Mouse (Mus musculus): ENCODE data around the gene Ly6g5c. TPM values are rescaled to one million over a fixed set of nuclear protein-coding genes. Genes with fewer than 3 reads are reported as not detected.
A peak's percentile ranks its signal among the peaks of the same experiment; 100 is the strongest.

The Ly6g5c gene
- polyA plus RNA-seq, 1 experiment from 2014 or later = not detected

DNA sequence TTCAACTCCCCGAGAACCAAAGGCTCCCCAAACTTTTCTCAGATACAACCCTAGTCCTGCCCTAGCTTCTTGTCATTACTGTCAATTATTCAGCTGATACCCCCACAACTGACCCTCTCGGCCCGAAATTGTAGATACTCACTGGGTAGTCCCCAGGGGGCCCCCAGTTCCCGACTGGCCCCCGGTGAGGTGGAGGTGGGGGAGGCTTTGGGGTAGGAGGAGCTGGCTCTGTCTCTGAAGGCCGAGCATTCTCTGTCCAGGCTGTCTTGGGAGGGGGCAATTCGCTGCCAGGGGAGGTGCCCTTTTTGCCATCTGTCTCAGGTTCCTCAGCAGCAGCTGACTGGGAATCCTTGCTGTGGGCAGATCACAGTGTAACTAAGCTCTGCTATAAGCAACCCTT lies 51.6 kb downstream of the Ly6g5c start:
- 84% methylated on average over 7 of the region's 7 CpGs for WGBS
- Histone ChIP-seq H3K4me3 (replicated peaks; ENCODE audit: low read depth, low read length) (no peak overlapping the region), H3K4me2 (ENCODE audit: low read length) (no peak overlapping the region), H3K4me1 (ENCODE audit: control insufficient read depth, insufficient read depth, low read length) (peaks cover 21% of the 10 kb centered on the region), H3K9me3 (ENCODE audit: control insufficient read depth, low read length) (no peaks in the 10 kb centered on the region), H3K27ac (replicated peaks; ENCODE audit: low read depth, low read length) (no peak overlapping the region), H3K36me3 (ENCODE audit: control insufficient read depth, insufficient read depth, low read length) (peaks cover 77% of the 10 kb centered on the region), H3K9ac (replicated peaks; ENCODE audit: low read length) (no peak overlapping the region), H3K27me3 (ENCODE audit: control insufficient read depth, insufficient read depth, low read length) (no peaks in the 10 kb centered on the region)
- no peak for DNase-seq
- no peak for ATAC-seq (ENCODE audit: low FRiP score, low TSS enrichment)

- WGBS = 89% methylated on average over 11 of the region's 11 CpGs
- no peak for ATAC-seq (ENCODE audit: low FRiP score, low TSS enrichment)
- no peak overlapping the region for H3K27ac ChIP-seq (replicated peaks; ENCODE audit: low read depth, low read length)
- no peaks in the 10 kb centered on the region for H3K27me3 ChIP-seq (ENCODE audit: control insufficient read depth, insufficient read depth, low read length)
- no peak overlapping the region for H3K4me3 ChIP-seq (replicated peaks; ENCODE audit: low read depth, low read length)
- H3K4me2 ChIP-seq (ENCODE audit: low read length) = peak overlapping the region; percentile 98; the same call in 1 of the 2 replicates
- H3K9ac ChIP-seq (replicated peaks; ENCODE audit: low read length) = no peak overlapping the region
- H3K36me3 ChIP-seq (ENCODE audit: control insufficient read depth, insufficient read depth, low read length) = peaks cover 59% of the 10 kb centered on the region
- peaks cover 29% of the 10 kb centered on the region for H3K4me1 ChIP-seq (ENCODE audit: control insufficient read depth, insufficient read depth, low read length)
- DNase-seq = no peak
- no peaks in the 10 kb centered on the region for H3K9me3 ChIP-seq (ENCODE audit: control insufficient read depth, low read length)
Measured at GRCm38 (mm10) chr17:35161421-35161820, 53.3 kb downstream of the Ly6g5c start.

Other genes with a start within 250 kb of the Ly6g5c start
- gene Cfb, start 245.8 kb upstream of the Ly6g5c start, polyA plus RNA-seq (2014; fragmentation: Nextera tagmentation; extraction: Ambion mirVana) = 1.8 and 3.0 TPM in 2 replicates
- 3.0 and 6.8 TPM in 2 replicates for gene Zbtb12, start 228.8 kb upstream of the Ly6g5c start, polyA plus RNA-seq (2014; fragmentation: Nextera tagmentation; extraction: Ambion mirVana)
- not detected in 2 replicates for gene Gm20547, start 226.2 kb upstream of the Ly6g5c start, polyA plus RNA-seq (2014; fragmentation: Nextera tagmentation; extraction: Ambion mirVana)
- gene C2, start 210.0 kb upstream of the Ly6g5c start, polyA plus RNA-seq (2014; fragmentation: Nextera tagmentation; extraction: Ambion mirVana) = 2.1 and 3.6 TPM in 2 replicates
- gene Ehmt2, start 209.8 kb upstream of the Ly6g5c start, polyA plus RNA-seq (2014; fragmentation: Nextera tagmentation; extraction: Ambion mirVana) = 91.6 and 97.0 TPM in 2 replicates
- gene Slc44a4, start 193.8 kb upstream of the Ly6g5c start, polyA plus RNA-seq (2014; fragmentation: Nextera tagmentation; extraction: Ambion mirVana) = not detected in 2 replicates
- 25.1 and 28.2 TPM in 2 replicates for gene Neu1, start 177.0 kb upstream of the Ly6g5c start, polyA plus RNA-seq (2014; fragmentation: Nextera tagmentation; extraction: Ambion mirVana)
- 0.17 and 0.53 TPM in 2 replicates for gene Hspa1b, start 149.0 kb upstream of the Ly6g5c start, polyA plus RNA-seq (2014; fragmentation: Nextera tagmentation; extraction: Ambion mirVana)
- gene Gm20481, start 138.4 kb upstream of the Ly6g5c start, polyA plus RNA-seq (2014; fragmentation: Nextera tagmentation; extraction: Ambion mirVana) = 1.1 and 2.3 TPM in 2 replicates
- gene Hspa1a, start 136.1 kb upstream of the Ly6g5c start, polyA plus RNA-seq (2014; fragmentation: Nextera tagmentation; extraction: Ambion mirVana) = 5.6 and 8.1 TPM in 2 replicates
- 1.6 and 2.3 TPM in 2 replicates for gene Hspa1l, start 135.6 kb upstream of the Ly6g5c start, polyA plus RNA-seq (2014; fragmentation: Nextera tagmentation; extraction: Ambion mirVana)
- gene Lsm2, start 126.4 kb upstream of the Ly6g5c start, polyA plus RNA-seq (2014; fragmentation: Nextera tagmentation; extraction: Ambion mirVana) = 103 and 110 TPM in 2 replicates
- gene Vars, start 107.3 kb upstream of the Ly6g5c start, polyA plus RNA-seq (2014; fragmentation: Nextera tagmentation; extraction: Ambion mirVana) = 43.4 and 51.1 TPM in 2 replicates
- 0.12 and 0.16 TPM in 2 replicates for gene Vwa7, start 91.7 kb upstream of the Ly6g5c start, polyA plus RNA-seq (2014; fragmentation: Nextera tagmentation; extraction: Ambion mirVana)
- 2.0 and 2.2 TPM in 2 replicates for gene Sapcd1, start 80.3 kb upstream of the Ly6g5c start, polyA plus RNA-seq (2014; fragmentation: Nextera tagmentation; extraction: Ambion mirVana)
- 2.1 and 2.8 TPM in 2 replicates for gene Msh5, start 61.5 kb upstream of the Ly6g5c start, polyA plus RNA-seq (2014; fragmentation: Nextera tagmentation; extraction: Ambion mirVana)
- gene Clic1, start 58.3 kb upstream of the Ly6g5c start, polyA plus RNA-seq (2014; fragmentation: Nextera tagmentation; extraction: Ambion mirVana) = 17.7 and 22.8 TPM in 2 replicates
- 375 and 392 TPM in 2 replicates for gene Ddah2, start 49.2 kb upstream of the Ly6g5c start, polyA plus RNA-seq (2014; fragmentation: Nextera tagmentation; extraction: Ambion mirVana)
- gene Ly6g6c, start 42.9 kb upstream of the Ly6g5c start, polyA plus RNA-seq (2014; fragmentation: Nextera tagmentation; extraction: Ambion mirVana) = not detected in 2 replicates
- gene Mpig6b, start 42.1 kb upstream of the Ly6g5c start, polyA plus RNA-seq (2014; fragmentation: Nextera tagmentation; extraction: Ambion mirVana) = 0.11 and 0.21 TPM in 2 replicates
- gene Ly6g6e, start 31.4 kb upstream of the Ly6g5c start, polyA plus RNA-seq (2014; fragmentation: Nextera tagmentation; extraction: Ambion mirVana) = 0.62 TPM in 1 of 2 replicates, not detected in the other
- gene Ly6g6d, start 30.2 kb upstream of the Ly6g5c start, polyA plus RNA-seq (2014; fragmentation: Nextera tagmentation; extraction: Ambion mirVana) = 0.78 and 1.5 TPM in 2 replicates
- not detected in 2 replicates for gene Ly6g6f, start 22.7 kb upstream of the Ly6g5c start, polyA plus RNA-seq (2014; fragmentation: Nextera tagmentation; extraction: Ambion mirVana)
- 79.4 and 86.0 TPM in 2 replicates for gene Abhd16a, start 19.0 kb upstream of the Ly6g5c start, polyA plus RNA-seq (2014; fragmentation: Nextera tagmentation; extraction: Ambion mirVana)
- gene Ly6g5b, start 7.1 kb downstream of the Ly6g5c start, polyA plus RNA-seq (2014; fragmentation: Nextera tagmentation; extraction: Ambion mirVana) = 1.3 TPM in 2 replicates
- 24.2 and 25.4 TPM in 2 replicates for gene Gpank1, start 13.2 kb downstream of the Ly6g5c start, polyA plus RNA-seq (2014; fragmentation: Nextera tagmentation; extraction: Ambion mirVana)
- gene Csnk2b, start 13.8 kb downstream of the Ly6g5c start, polyA plus RNA-seq (2014; fragmentation: Nextera tagmentation; extraction: Ambion mirVana) = 328 and 334 TPM in 2 replicates
- 6.0 and 6.8 TPM in 2 replicates for gene D17H6S53E, start 18.1 kb downstream of the Ly6g5c start, polyA plus RNA-seq (2014; fragmentation: Nextera tagmentation; extraction: Ambion mirVana)
- gene Apom, start 23.8 kb downstream of the Ly6g5c start, polyA plus RNA-seq (2014; fragmentation: Nextera tagmentation; extraction: Ambion mirVana) = 0.57 TPM in 1 of 2 replicates, not detected in the other
- gene Bag6, start 26.9 kb downstream of the Ly6g5c start, polyA plus RNA-seq (2014; fragmentation: Nextera tagmentation; extraction: Ambion mirVana) = 122 and 136 TPM in 2 replicates
- gene Prrc2a, start 56.6 kb downstream of the Ly6g5c start, polyA plus RNA-seq (2014; fragmentation: Nextera tagmentation; extraction: Ambion mirVana) = 191 and 194 TPM in 2 replicates
- 3.3 and 8.8 TPM in 2 replicates for gene Aif1, start 67.8 kb downstream of the Ly6g5c start, polyA plus RNA-seq (2014; fragmentation: Nextera tagmentation; extraction: Ambion mirVana)
- gene Lst1, start 80.2 kb downstream of the Ly6g5c start, polyA plus RNA-seq (2014; fragmentation: Nextera tagmentation; extraction: Ambion mirVana) = 3.8 and 9.0 TPM in 2 replicates
- gene Ltb, start 86.2 kb downstream of the Ly6g5c start, polyA plus RNA-seq (2014; fragmentation: Nextera tagmentation; extraction: Ambion mirVana) = 0.74 and 0.84 TPM in 2 replicates
- not detected in 2 replicates for gene Tnf, start 93.7 kb downstream of the Ly6g5c start, polyA plus RNA-seq (2014; fragmentation: Nextera tagmentation; extraction: Ambion mirVana)
- 0.20 and 0.73 TPM in 2 replicates for gene Lta, start 97.1 kb downstream of the Ly6g5c start, polyA plus RNA-seq (2014; fragmentation: Nextera tagmentation; extraction: Ambion mirVana)
- not detected in 2 replicates for gene Gm16181, start 112.6 kb downstream of the Ly6g5c start, polyA plus RNA-seq (2014; fragmentation: Nextera tagmentation; extraction: Ambion mirVana)
- gene Atp6v1g2, start 125.4 kb downstream of the Ly6g5c start, polyA plus RNA-seq (2014; fragmentation: Nextera tagmentation; extraction: Ambion mirVana) = 78.1 and 99.0 TPM in 2 replicates
- 3.8 and 7.3 TPM in 2 replicates for gene Nfkbil1, start 127.5 kb downstream of the Ly6g5c start, polyA plus RNA-seq (2014; fragmentation: Nextera tagmentation; extraction: Ambion mirVana)
- gene Ddx39b, start 133.5 kb downstream of the Ly6g5c start, polyA plus RNA-seq (2014; fragmentation: Nextera tagmentation; extraction: Ambion mirVana) = 386 and 390 TPM in 2 replicates
- 68.5 and 74.3 TPM in 2 replicates for gene H2-D1, start 154.5 kb downstream of the Ly6g5c start, polyA plus RNA-seq (2014; fragmentation: Nextera tagmentation; extraction: Ambion mirVana)
- 0.16 TPM in 1 of 2 replicates, not detected in the other for gene H2-Q1, start 212.1 kb downstream of the Ly6g5c start, polyA plus RNA-seq (2014; fragmentation: Nextera tagmentation; extraction: Ambion mirVana)
- 1.5 and 1.8 TPM in 2 replicates for gene H2-Q2, start 234.0 kb downstream of the Ly6g5c start, polyA plus RNA-seq (2014; fragmentation: Nextera tagmentation; extraction: Ambion mirVana)